Mouse (Mus musculus) lung, adult 10 weeks (tissue): ENCODE measurements around the gene Bin2. TPM values are rescaled to one million over a fixed set of nuclear protein-coding genes. Genes with fewer than 3 reads are reported as not detected.

Experiments used
- polyA plus RNA-seq: library from polyadenylated mRNA; stranded (reverse); fragments of 350-450 nt; fragmentation: Illumina TruSeq; extraction: RNeasy Lipid Tissue Mini Kit (QIAGEN cat#74804); gene quantifications from one replicate; pipeline ENCODE4 v1.2.3, GENCODE M21; 2014; ENCODE audit warnings: low read depth, low replicate concordance; ENCODE audit not compliant: insufficient read depth

Bin2 gene
- 13.1 TPM for polyA plus RNA-seq

DNA sequence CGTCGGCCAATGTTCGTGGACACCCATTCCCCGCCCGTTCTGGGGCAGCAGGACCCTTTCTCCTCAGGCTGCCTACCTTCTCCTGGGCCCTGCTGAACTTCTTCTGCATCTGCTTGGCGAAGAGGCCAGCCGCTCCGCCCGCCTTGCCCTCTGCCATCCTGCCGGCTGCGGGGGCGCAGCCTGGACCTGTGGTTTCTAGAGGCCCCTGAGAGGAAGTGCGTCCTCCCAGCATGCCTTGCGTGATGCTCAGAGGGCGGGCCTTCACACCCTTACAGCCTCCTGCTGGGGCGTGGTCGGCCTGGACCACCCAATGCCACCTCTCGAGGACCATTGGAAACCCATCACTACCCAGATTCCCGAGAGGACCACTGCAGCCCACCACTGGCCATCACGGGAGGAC is at the start of gene Bin2:
Bin2 (minus strand) TSS at position 217 of the 400 bp plus-strand sequence.

DNA sequence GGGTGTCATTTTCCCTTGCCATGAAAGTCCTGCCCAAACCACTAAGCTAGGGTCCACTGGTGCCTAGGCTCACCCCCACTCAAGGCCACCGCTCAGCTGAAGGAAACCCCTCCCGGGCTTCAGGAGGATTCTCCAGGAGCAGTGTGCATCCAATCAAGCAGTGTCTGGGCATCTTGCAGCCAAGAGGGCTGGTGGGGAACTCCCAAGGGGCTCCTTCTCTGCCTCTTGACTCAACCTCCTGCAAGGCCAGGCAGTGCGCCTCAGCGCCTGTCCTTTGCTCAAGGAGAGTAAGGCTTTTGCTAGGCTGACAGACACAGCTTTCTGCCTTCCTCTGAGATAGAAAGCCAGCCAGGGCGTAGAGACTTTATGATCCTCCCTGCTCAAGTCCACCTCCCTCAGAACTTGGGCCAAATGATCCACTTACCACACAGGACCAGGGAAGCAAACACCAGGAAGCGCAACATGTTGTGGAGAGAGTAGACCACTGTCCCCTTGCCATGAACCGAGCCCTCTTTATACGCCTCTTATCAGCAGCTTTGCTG is 18.1 kb upstream of the Bin2 start, which contains the start of gene Cela1:
Cela1 (minus strand) TSS at position 492 of the 542 bp plus-strand sequence.

DNA sequence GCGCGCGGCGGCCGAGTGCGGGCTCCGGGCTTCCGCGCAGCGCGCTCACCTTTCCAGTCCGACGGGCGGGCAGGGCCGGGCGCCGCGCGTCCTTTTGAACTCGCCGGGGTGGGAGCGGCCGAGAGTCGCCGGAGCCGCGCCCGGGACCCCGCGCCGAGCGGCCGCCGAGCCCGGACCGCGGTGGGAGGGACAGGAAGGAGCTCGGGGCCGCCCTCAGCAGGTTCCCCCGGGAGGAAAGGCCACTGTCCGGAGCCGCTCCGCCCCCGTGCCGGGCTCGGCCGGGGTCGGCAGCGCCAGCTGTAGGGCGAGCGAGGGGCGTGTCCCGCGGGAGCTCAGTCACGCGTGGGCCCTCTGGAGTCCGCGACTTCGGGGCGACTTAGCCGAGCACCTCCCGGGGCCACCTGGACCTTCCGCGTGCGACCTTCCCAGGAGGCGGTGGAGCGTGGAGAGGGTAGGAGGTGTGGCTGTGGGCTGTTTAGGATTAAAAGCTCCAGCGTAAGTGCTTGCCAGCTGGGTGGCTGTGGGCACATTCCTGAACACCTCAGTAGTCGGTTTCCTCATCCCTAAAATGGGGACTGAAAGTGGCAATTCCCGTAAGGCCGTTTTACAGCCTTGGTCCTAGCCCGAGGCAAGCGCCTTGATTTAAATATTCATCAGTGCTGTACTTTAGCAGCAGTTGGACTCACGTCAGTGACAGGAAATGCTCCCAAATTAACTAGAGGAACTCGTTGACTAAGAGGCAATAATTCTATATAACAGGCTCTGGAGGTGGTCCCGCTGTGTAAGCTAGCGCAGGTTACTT is 32.5 kb downstream of the Bin2 start, which contains the start of gene Smagp:
Smagp (minus strand) TSS at position 241 of the 802 bp plus-strand sequence.

DNA sequence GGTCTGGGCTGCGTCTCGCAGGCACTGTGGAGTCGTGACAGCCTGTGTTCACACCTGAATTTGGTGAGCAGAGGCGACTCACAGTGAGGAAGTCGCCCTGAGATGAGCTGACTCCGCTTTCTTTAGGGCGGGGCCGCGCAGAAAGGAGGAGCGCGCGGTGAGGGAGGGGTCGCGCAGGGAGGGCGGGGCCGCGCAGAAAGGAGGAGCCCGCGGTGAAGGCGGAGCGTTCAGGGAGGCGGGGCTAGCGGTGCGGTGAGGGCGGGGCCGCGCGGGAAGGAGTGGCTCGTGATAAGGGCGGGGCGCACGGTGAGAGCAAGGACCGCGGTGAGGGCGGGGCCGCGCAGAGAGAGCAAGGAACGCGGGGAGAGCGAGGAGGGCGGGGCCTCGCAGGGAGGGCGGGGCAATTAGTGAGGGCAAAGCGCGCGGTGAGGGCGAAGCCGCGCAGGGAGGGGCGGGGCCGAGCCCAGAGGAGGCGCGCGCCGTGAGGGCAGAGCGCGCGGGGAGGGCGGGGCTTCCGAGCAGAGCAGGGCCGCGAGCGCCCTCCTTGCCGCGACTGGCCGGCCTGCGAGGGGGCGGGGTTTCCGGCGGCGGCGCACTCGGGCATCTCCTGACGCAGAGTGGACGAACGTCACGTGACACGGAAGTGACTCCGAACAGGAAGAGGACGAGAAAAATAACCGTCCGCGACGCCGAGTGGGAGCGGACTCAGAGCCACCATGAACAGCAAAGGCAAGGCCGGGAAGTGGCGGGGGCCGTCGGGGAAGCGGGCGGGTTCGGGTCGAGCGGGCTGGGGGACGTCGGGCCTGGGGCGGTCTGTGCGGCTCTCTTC is 54.1 kb downstream of the Bin2 start, which contains the start of gene Dazap2:
Dazap2 (plus strand) TSS at position 354 of the 829 bp plus-strand sequence.

DNA sequence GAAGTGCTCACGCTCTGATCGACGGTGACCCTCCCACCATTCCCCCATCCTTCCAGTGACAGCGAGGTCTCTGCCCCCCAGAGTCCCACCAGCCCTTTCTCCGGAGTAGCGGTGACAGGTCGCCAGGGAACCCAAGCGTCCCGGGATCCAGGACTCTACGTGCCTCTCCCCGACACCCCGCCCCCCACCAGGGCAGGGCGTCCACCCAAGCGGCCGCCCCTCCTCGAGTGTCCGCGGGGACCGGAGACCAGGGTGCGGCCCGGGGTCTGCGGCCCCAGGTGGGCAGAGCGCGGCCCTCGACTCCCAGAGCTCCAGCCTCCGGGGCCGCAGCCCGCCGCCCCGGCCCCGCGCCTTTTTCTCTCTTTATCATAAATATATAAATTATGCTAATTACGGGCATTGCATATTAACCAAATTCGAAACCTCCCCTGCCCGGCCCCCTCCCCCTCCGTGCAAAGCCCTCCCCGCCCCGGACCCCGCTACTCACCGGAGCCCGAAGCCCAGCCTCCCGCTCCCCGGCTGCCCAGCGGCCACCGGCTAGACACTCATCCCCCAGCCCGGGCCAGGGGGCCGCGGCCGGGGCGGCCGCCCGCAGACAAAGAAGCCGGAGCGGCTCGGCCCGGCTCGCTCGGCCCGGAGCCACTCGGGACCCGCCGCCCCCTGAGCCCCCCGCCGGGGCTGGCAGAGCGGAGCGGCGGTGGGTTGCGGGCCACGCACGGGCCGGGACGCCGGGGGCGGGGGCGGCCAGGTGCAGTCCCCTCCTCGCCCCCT is 69.9 kb downstream of the Bin2 start, which contains the start of gene Pou6f1:
Pou6f1 (minus strand) TSS at position 709 of the 771 bp plus-strand sequence.

Other genes starting within 250 kb of the Bin2 start
- not detected for gene Gm5475, start 247.4 kb downstream of the Bin2 start, polyA plus RNA-seq
- 18.1 TPM for gene Slc11a2, start 244.5 kb downstream of the Bin2 start, polyA plus RNA-seq
- 14.9 TPM for gene Letmd1, start 200.5 kb downstream of the Bin2 start, polyA plus RNA-seq
- gene Csrnp2, start 174.1 kb downstream of the Bin2 start, polyA plus RNA-seq = 1.3 TPM
- gene Tfcp2, start 117.5 kb downstream of the Bin2 start, polyA plus RNA-seq = 5.3 TPM
- gene Pou6f1, start 69.6 kb downstream of the Bin2 start, polyA plus RNA-seq = 9.9 TPM
- gene Dazap2, start 54.2 kb downstream of the Bin2 start, polyA plus RNA-seq = 204 TPM
- 78.5 TPM for gene Smagp, start 32.6 kb downstream of the Bin2 start, polyA plus RNA-seq
- 4.8 TPM for gene Cela1, start 18.4 kb upstream of the Bin2 start, polyA plus RNA-seq
- 4.6 TPM for gene Galnt6, start 59.8 kb upstream of the Bin2 start, polyA plus RNA-seq
- gene Slc4a8, start 92.2 kb upstream of the Bin2 start, polyA plus RNA-seq = 2.2 TPM
- not detected for gene Scn8a, start 200.3 kb upstream of the Bin2 start, polyA plus RNA-seq